Mouse (Mus musculus) B cell, adult 2 months (primary cell): ENCODE results near the gene Slc43a2.
A peak's percentile ranks its signal among the peaks of the same experiment; 100 is the strongest.

Source experiments
- DNase-seq, 2 experiments: peaks; one replicate each; pipeline ENCODE4 v3.0.0; 2022

Gene Slc43a2

GRCm38 (mm10) chr11:75531469-75532242 lies at the start of gene Slc43a2:
TSS of gene Slc43a2 (plus strand) at chr11:75531694.
- peak; percentile 88 to 89 for DNase-seq

GRCm38 (mm10) chr11:75486192-75486591 lies 45.3 kb upstream of the Slc43a2 start:
- DNase-seq, result no peak

- peak; percentile 96 to 97 for DNase-seq
Measured at GRCm38 (mm10) chr11:75486601-75487285, 44.8 kb upstream of the Slc43a2 start, which contains the start of gene Prpf8. TSS of gene Prpf8 (plus strand) at chr11:75486816.

GRCm38 (mm10) chr11:75487496-75487895 lies 44.0 kb upstream of the Slc43a2 start:
- no peak for DNase-seq

- no peak for DNase-seq
Measured at GRCm38 (mm10) chr11:75494296-75495049, 37.0 kb upstream of the Slc43a2 start.

GRCm38 (mm10) chr11:75498126-75498525 lies 33.4 kb upstream of the Slc43a2 start:
- DNase-seq, result no peak

- no peak for DNase-seq
Measured at GRCm38 (mm10) chr11:75508162-75508561, 23.3 kb upstream of the Slc43a2 start.

GRCm38 (mm10) chr11:75508904-75509303 lies 22.6 kb upstream of the Slc43a2 start:
- DNase-seq, result no peak

GRCm38 (mm10) chr11:75509741-75510626 lies 21.5 kb upstream of the Slc43a2 start, which contains the start of gene Rilp:
TSS of gene Rilp (plus strand) at chr11:75510094.
- DNase-seq, result no peak

GRCm38 (mm10) chr11:75510627-75510993 lies 20.9 kb upstream of the Slc43a2 start:
- peak; percentile 97 to 98 for DNase-seq

- no peak for DNase-seq
Measured at GRCm38 (mm10) chr11:75511213-75511612, 20.3 kb upstream of the Slc43a2 start.

- DNase-seq, result no peak
Measured at GRCm38 (mm10) chr11:75512301-75513018, 19.0 kb upstream of the Slc43a2 start.

GRCm38 (mm10) chr11:75513336-75513735 lies 18.2 kb upstream of the Slc43a2 start, which contains the start of gene Scarf1:
TSS of gene Scarf1 (plus strand) at chr11:75513540.
- no peak for DNase-seq

- DNase-seq, result no peak
Measured at GRCm38 (mm10) chr11:75515186-75515585, 16.3 kb upstream of the Slc43a2 start.

- no peak for DNase-seq
Measured at GRCm38 (mm10) chr11:75519834-75520633, 11.5 kb upstream of the Slc43a2 start.

- no peak for DNase-seq
Measured at GRCm38 (mm10) chr11:75521609-75522008, 9.9 kb upstream of the Slc43a2 start.

GRCm38 (mm10) chr11:75522793-75523192 lies 8.7 kb upstream of the Slc43a2 start:
- DNase-seq, result no peak

GRCm38 (mm10) chr11:75525531-75526125 lies 5.9 kb upstream of the Slc43a2 start:
- DNase-seq, result no peak

GRCm38 (mm10) chr11:75526943-75527342 lies 4.6 kb upstream of the Slc43a2 start:
- DNase-seq, result no peak

GRCm38 (mm10) chr11:75529771-75530170 lies 1.7 kb upstream of the Slc43a2 start:
- no peak for DNase-seq
